Mouse (Mus musculus): ENCODE measurements around the gene Ciart.
"Not testable (repeated sequence)": the region's sequence is repeated elsewhere in the genome, so short reads cannot be mapped to it uniquely, and the experiment has no call there.

The Ciart gene

GRCm38 (mm10) chr3:95901616-95902372 is 19.7 kb upstream of the Ciart start:
- DNase-seq (ENCODE audit: extremely low read depth, low read depth, low spot score), result no peak

- no peak for DNase-seq (ENCODE audit: extremely low read depth, low read depth, low spot score)
Observed at GRCm38 (mm10) chr3:95899800-95900524, 17.9 kb upstream of the Ciart start.

- not testable (repeated sequence) for DNase-seq (ENCODE audit: extremely low read depth, low read depth, low spot score)
Observed at GRCm38 (mm10) chr3:95895501-95895900, 13.4 kb upstream of the Ciart start.

- no peak for DNase-seq (ENCODE audit: extremely low read depth, low read depth, low spot score)
Observed at GRCm38 (mm10) chr3:95894317-95895160, 12.5 kb upstream of the Ciart start.

GRCm38 (mm10) chr3:95893606-95894316 is 11.7 kb upstream of the Ciart start, which contains the start of gene Aph1a:
Gene Aph1a (plus strand): TSS chr3:95893969.
- not testable (repeated sequence) for DNase-seq (ENCODE audit: extremely low read depth, low read depth, low spot score)

- DNase-seq (ENCODE audit: extremely low read depth, low read depth, low spot score), result no peak
Observed at GRCm38 (mm10) chr3:95893126-95893525, 11.1 kb upstream of the Ciart start.

- DNase-seq (ENCODE audit: extremely low read depth, low read depth, low spot score), result no peak
Observed at GRCm38 (mm10) chr3:95892066-95893052, 10.3 kb upstream of the Ciart start.

GRCm38 (mm10) chr3:95891211-95892065 is 9.4 kb upstream of the Ciart start, which contains the start of gene BC028528:
Gene BC028528 (minus strand): TSS chr3:95892005.
- no peak for DNase-seq (ENCODE audit: extremely low read depth, low read depth, low spot score)

GRCm38 (mm10) chr3:95889664-95890063 is 7.6 kb upstream of the Ciart start:
- DNase-seq (ENCODE audit: extremely low read depth, low read depth, low spot score), result no peak

- DNase-seq (ENCODE audit: extremely low read depth, low read depth, low spot score), result no peak
Observed at GRCm38 (mm10) chr3:95887596-95887995, 5.5 kb upstream of the Ciart start.

- no peak for DNase-seq (ENCODE audit: extremely low read depth, low read depth, low spot score)
Observed at GRCm38 (mm10) chr3:95884400-95884799, 2.3 kb upstream of the Ciart start.

GRCm38 (mm10) chr3:95882816-95883425 is 870 bp upstream of the Ciart start:
- DNase-seq (ENCODE audit: extremely low read depth, low read depth, low spot score), result no peak

GRCm38 (mm10) chr3:95879063-95879462 is 3.0 kb downstream of the Ciart start:
- no peak for DNase-seq (ENCODE audit: extremely low read depth, low read depth, low spot score)

GRCm38 (mm10) chr3:95872048-95872447 is 10.0 kb downstream of the Ciart start:
- no peak for DNase-seq (ENCODE audit: extremely low read depth, low read depth, low spot score)

- no peak for DNase-seq (ENCODE audit: extremely low read depth, low read depth, low spot score)
Observed at GRCm38 (mm10) chr3:95871392-95871867, 10.6 kb downstream of the Ciart start, which contains the start of gene Mrps21. Gene Mrps21 (minus strand): TSS chr3:95871519.

- no peak for DNase-seq (ENCODE audit: extremely low read depth, low read depth, low spot score)
Observed at GRCm38 (mm10) chr3:95870976-95871375, 11.1 kb downstream of the Ciart start.

- no peak for DNase-seq (ENCODE audit: extremely low read depth, low read depth, low spot score)
Observed at GRCm38 (mm10) chr3:95867408-95867807, 14.6 kb downstream of the Ciart start.

GRCm38 (mm10) chr3:95866071-95866470 is 16.0 kb downstream of the Ciart start:
- no peak for DNase-seq (ENCODE audit: extremely low read depth, low read depth, low spot score)
